In genomic region chr10:99027462-99027861, GRCm38 (mm10) we compare ENCODE assay signal across 28 mouse cellular contexts.
DNase-seq lines count a peak whose midpoint lies in the region; ATAC-seq lines count a peak whose summit lies in the region.
"Had no signal": no experiment of that assay in that cellular context is flagged by ENCODE, and none has a peak within 500 bp of the region (broad histone marks: within the 10 kb centered on the region; RNA-seq: fewer than 3 reads in every experiment).

No protein-coding gene starts in this region.

- H3K27me3 ChIP-seq in liver, embryonic 15.5 days, result no peaks in the 10 kb centered on the region
- H3K27me3 ChIP-seq in midbrain, embryonic 16.5 days (ENCODE audit: control insufficient read depth, insufficient read depth, low read depth, low read length), result no peaks in the 10 kb centered on the region
- H3K27me3 ChIP-seq: embryonic facial prominence, embryonic 12.5 days; forebrain, embryonic 15.5 days; heart, embryonic 12.5 days; limb, embryonic 13.5 days; midbrain, embryonic 12.5 days; neural tube, embryonic 13.5 days; Patski; stomach, embryonic 15.5 days had no signal

- H3K4me3 ChIP-seq in liver, embryonic 15.5 days (replicated peaks), result no peak overlapping the region
- no peak overlapping the region for H3K4me3 ChIP-seq in midbrain, embryonic 16.5 days (ENCODE audit: low read depth, low read length)
- H3K4me3 ChIP-seq: embryonic facial prominence, embryonic 12.5 days; forebrain, embryonic 10.5 days; forebrain, embryonic 15.5 days; heart, adult 2 months; heart, embryonic 12.5 days; left cerebral cortex, adult 2 months; limb, embryonic 13.5 days; midbrain, embryonic 12.5 days; neural tube, embryonic 13.5 days; stomach, embryonic 15.5 days had no signal

- peak; percentile 41 for DNase-seq in c-Kit-positive CD71-positive TER-119-positive erythroid progenitor cells, embryonic 14.5 days (ENCODE audit: low spot score)
- DNase-seq in liver, result peak; percentile 12
- no peak for DNase-seq in right cerebral cortex, adult 2 months (ENCODE audit: low spot score in 2 of 2)
- no peak for DNase-seq in layer of hippocampus, adult 9-11 months
- DNase-seq: adrenal gland, postnatal 14 days; B cell, adult 2 months; cerebellum, adult 2 months; cerebellum, postnatal 36 days; embryo, embryonic 11 days; gastrocnemius, postnatal 25 days; heart, adult 2 months; heart, postnatal 4 days; kidney, postnatal 14 days; lung, adult 2 months had no signal

- WGBS in liver, embryonic 15.5 days (ENCODE audit: insufficient replicate concordance), result 20% methylated on average over 5 of the region's 5 CpGs
- WGBS in midbrain, embryonic 16.5 days, result 92% methylated on average over 5 of the region's 5 CpGs

- peak; percentile 81 for ATAC-seq in liver, embryonic 15.5 days (ENCODE audit: insufficient read depth)
- ATAC-seq in midbrain, embryonic 16.5 days, result no peak
- ATAC-seq: forebrain, embryonic 15.5 days; intestine, postnatal 0 days; Patski had no signal

- no peak overlapping the region for H3K4me2 ChIP-seq in liver, embryonic 15.5 days
- no peak overlapping the region for H3K4me2 ChIP-seq in midbrain, embryonic 16.5 days (ENCODE audit: low read length)
- H3K4me2 ChIP-seq: embryonic facial prominence, embryonic 12.5 days; forebrain, embryonic 15.5 days; heart, embryonic 12.5 days; hindbrain, embryonic 14.5 days; limb, embryonic 13.5 days; midbrain, embryonic 12.5 days; neural tube, embryonic 13.5 days; stomach, embryonic 15.5 days had no signal

- no peaks in the 10 kb centered on the region for H3K9me3 ChIP-seq in liver, embryonic 15.5 days (replicated peaks)
- H3K9me3 ChIP-seq in midbrain, embryonic 16.5 days (replicated peaks; ENCODE audit: control insufficient read depth, low read length, poor library complexity, severe bottlenecking), result no peaks in the 10 kb centered on the region
- H3K9me3 ChIP-seq: embryonic facial prominence, embryonic 12.5 days; forebrain, embryonic 10.5 days; forebrain, embryonic 15.5 days; heart, embryonic 12.5 days; limb, embryonic 13.5 days; midbrain, embryonic 12.5 days; neural tube, embryonic 13.5 days; stomach, embryonic 15.5 days had no signal

- peaks cover 12% of the 10 kb centered on the region for H3K4me1 ChIP-seq in liver, embryonic 15.5 days (replicated peaks)
- no peaks in the 10 kb centered on the region for H3K4me1 ChIP-seq in midbrain, embryonic 16.5 days (ENCODE audit: control insufficient read depth, insufficient read depth, low read length)
- H3K4me1 ChIP-seq: embryonic facial prominence, embryonic 12.5 days; forebrain, embryonic 10.5 days; forebrain, embryonic 15.5 days; heart, embryonic 12.5 days; limb, embryonic 13.5 days; midbrain, embryonic 12.5 days; neural tube, embryonic 13.5 days; stomach, embryonic 15.5 days had no signal

- H3K36me3 ChIP-seq in liver, embryonic 15.5 days (replicated peaks), result peaks cover 25% of the 10 kb centered on the region
- no peaks in the 10 kb centered on the region; the same call in none of the 2 replicates for H3K36me3 ChIP-seq in midbrain, embryonic 16.5 days (ENCODE audit: control insufficient read depth, insufficient read depth, low read length)
- H3K36me3 ChIP-seq: midbrain, embryonic 12.5 days; stomach, embryonic 15.5 days had no signal

- no peak overlapping the region for H3K9ac ChIP-seq in liver, embryonic 15.5 days
- H3K9ac ChIP-seq in midbrain, embryonic 16.5 days (ENCODE audit: low read depth, low read length), result no peak overlapping the region
- H3K9ac ChIP-seq: embryonic facial prominence, embryonic 12.5 days; forebrain, embryonic 15.5 days; heart, embryonic 12.5 days; hindbrain, embryonic 14.5 days; limb, embryonic 13.5 days; midbrain, embryonic 12.5 days; neural tube, embryonic 13.5 days; stomach, embryonic 15.5 days had no signal

- no peak overlapping the region for H3K27ac ChIP-seq in liver, embryonic 15.5 days (replicated peaks)
- H3K27ac ChIP-seq in midbrain, embryonic 16.5 days (ENCODE audit: low read length), result no peak overlapping the region
- H3K27ac ChIP-seq: embryonic facial prominence, embryonic 12.5 days; forebrain, embryonic 10.5 days; forebrain, embryonic 15.5 days; heart, adult 2 months; hindbrain, embryonic 14.5 days; left cerebral cortex, adult 2 months; limb, embryonic 13.5 days; midbrain, embryonic 12.5 days; neural tube, embryonic 13.5 days; stomach, embryonic 15.5 days had no signal

Comparison
In these comparisons a context has a peak if more than half of its experiments do, and no peak if none do; other contexts are left out.
1. DNase-seq: peak in c-Kit-positive CD71-positive TER-119-positive erythroid progenitor cells, embryonic 14.5 days (single experiment) and liver (single experiment); none in right cerebral cortex, adult 2 months (0 of 2) and layer of hippocampus, adult 9-11 months (single experiment).